Mouse (Mus musculus) C2C12 (cell line): ENCODE results near the gene Btbd8. TPM values are rescaled to one million over a fixed set of nuclear protein-coding genes. Genes with fewer than 3 reads are reported as not detected.

Experiments
- H3K27me3 ChIP-seq: one replicate; pipeline ENCODE4 v1.6.1; 2011; ENCODE audit not compliant: control insufficient read depth, insufficient read depth, insufficient read length
- H3K36me3 ChIP-seq: one replicate; pipeline ENCODE4 v1.6.1; 2011; ENCODE audit not compliant: control insufficient read depth, insufficient read depth
- H3K4me3 ChIP-seq: one replicate; pipeline ENCODE4 v1.5.1; 2011; ENCODE audit warnings: mild to moderate bottlenecking, control low read depth; ENCODE audit not compliant: poor library complexity, insufficient read depth, severe bottlenecking
- H3K79me2 ChIP-seq: one replicate; pipeline ENCODE4 v1.6.1; 2011; ENCODE audit not compliant: control insufficient read depth, insufficient read depth
- H3K79me3 ChIP-seq: one replicate; pipeline ENCODE4 v1.6.1; 2011; ENCODE audit warnings: low read depth, control low read depth
- H3ac ChIP-seq: one replicate; pipeline ENCODE3; 2011; ENCODE audit warnings: low read depth; ENCODE audit not compliant: control insufficient read depth, insufficient read length
- CEBPB ChIP-seq: IDR thresholded peaks from one replicate; pipeline ENCODE4 v1.6.1; 2011; ENCODE audit warnings: low read depth, mild to moderate bottlenecking, control low read depth, moderate library complexity
- CTCF ChIP-seq: IDR thresholded peaks from one replicate; pipeline ENCODE4 v1.5.1; 2011; ENCODE audit not compliant: control insufficient read depth, insufficient read depth, insufficient read length
- FOSL1 ChIP-seq: IDR thresholded peaks from one replicate; pipeline ENCODE4 v1.8.0; 2011; ENCODE audit warnings: mild to moderate bottlenecking, low read length; ENCODE audit not compliant: poor library complexity, insufficient read depth, severe bottlenecking
- MAX ChIP-seq: IDR thresholded peaks from one replicate; pipeline ENCODE4 v1.6.1; 2011; ENCODE audit warnings: mild to moderate bottlenecking, control low read depth
- MYOD1 ChIP-seq: IDR thresholded peaks from one replicate; pipeline ENCODE4 v1.6.1; 2011; ENCODE audit warnings: low read depth; ENCODE audit not compliant: control insufficient read depth, insufficient read length
- MYOG ChIP-seq: IDR thresholded peaks from one replicate; pipeline ENCODE4 v1.6.1; 2011; ENCODE audit not compliant: control insufficient read depth, insufficient read length; ENCODE audit errors: extremely low read depth
- USF1 ChIP-seq: IDR thresholded peaks from one replicate; pipeline ENCODE4 v1.6.1; 2011; ENCODE audit warnings: low read depth, mild to moderate bottlenecking, control low read depth, moderate library complexity
- polyA plus RNA-seq: library from polyadenylated mRNA; unstranded; fragments of >200 nt; fragmentation: generic; extraction: Trizol; gene quantifications from one replicate; pipeline ENCODE4 v1.2.1, GENCODE M21; 2012; ENCODE audit warnings: missing spikeins

Btbd8 gene
- polyA plus RNA-seq, 1 experiment, result 0.41 TPM

- Histone ChIP-seq H3K36me3 (no peaks in the 10 kb centered on the region), H3K79me3 (no peaks in the 10 kb centered on the region), H3ac (no peak overlapping the region), H3K4me3 (no peak overlapping the region), H3K79me2 (no peaks in the 10 kb centered on the region), H3K27me3 (no peaks in the 10 kb centered on the region)
- no peak for TF ChIP-seq MAX
- TF ChIP-seq USF1, result no peak
- no peak for TF ChIP-seq MYOG
- no peak for TF ChIP-seq FOSL1
- TF ChIP-seq MYOD1, result no peak
- no peak for TF ChIP-seq CEBPB
- no peak for TF ChIP-seq CTCF
These were observed 53.2 kb downstream of the Btbd8 start for GRCm38 (mm10) chr5:107491036-107491435.

- Histone ChIP-seq H3K79me3 (no peaks in the 10 kb centered on the region), H3K36me3 (no peaks in the 10 kb centered on the region), H3K4me3 (no peak overlapping the region), H3ac (no peak overlapping the region), H3K27me3 (no peaks in the 10 kb centered on the region), H3K79me2 (no peaks in the 10 kb centered on the region)
- TF ChIP-seq FOSL1 (no peak), MYOG (no peak), CEBPB (no peak), CTCF (no peak), MAX (no peak), USF1 (no peak), MYOD1 (no peak)
These were observed 54.7 kb downstream of the Btbd8 start for GRCm38 (mm10) chr5:107492471-107492870.

GRCm38 (mm10) chr5:107494759-107495158, 57.0 kb downstream of the Btbd8 start:
- no peak for TF ChIP-seq FOSL1
- no peak for TF ChIP-seq USF1
- no peak for TF ChIP-seq MAX
- no peak for TF ChIP-seq MYOD1
- TF ChIP-seq CTCF, result no peak
- TF ChIP-seq MYOG, result no peak
- H3ac ChIP-seq, result no peak overlapping the region
- H3K36me3 ChIP-seq, result no peaks in the 10 kb centered on the region
- no peaks in the 10 kb centered on the region for H3K79me3 ChIP-seq
- H3K79me2 ChIP-seq, result no peaks in the 10 kb centered on the region
- no peak overlapping the region for H3K4me3 ChIP-seq
- no peaks in the 10 kb centered on the region for H3K27me3 ChIP-seq

- Histone ChIP-seq H3K4me3 (no peak overlapping the region), H3K79me2 (no peaks in the 10 kb centered on the region), H3K79me3 (no peaks in the 10 kb centered on the region), H3K27me3 (no peaks in the 10 kb centered on the region), H3K36me3 (no peaks in the 10 kb centered on the region), H3ac (no peak overlapping the region)
- TF ChIP-seq USF1, result no peak
- TF ChIP-seq MYOG, result no peak
- TF ChIP-seq CTCF, result no peak
- no peak for TF ChIP-seq MYOD1
- no peak for TF ChIP-seq CEBPB
- TF ChIP-seq FOSL1, result no peak
- TF ChIP-seq MAX, result no peak
These were observed 58.2 kb downstream of the Btbd8 start for GRCm38 (mm10) chr5:107496047-107496446.

GRCm38 (mm10) chr5:107497519-107498501, 60.0 kb downstream of the Btbd8 start:
- Histone ChIP-seq H3ac (no peak overlapping the region), H3K27me3 (no peaks in the 10 kb centered on the region), H3K4me3 (no peak overlapping the region), H3K79me3 (no peaks in the 10 kb centered on the region), H3K79me2 (no peaks in the 10 kb centered on the region), H3K36me3 (no peaks in the 10 kb centered on the region)
- TF ChIP-seq MYOD1 (no peak), CEBPB (no peak), USF1 (no peak), MAX (no peak), CTCF (no peak), MYOG (no peak), FOSL1 (no peak)
